Mouse (Mus musculus) ovary, postnatal 36 days (tissue): Measurements from ENCODE around the gene Nav2.
A peak's percentile ranks its signal among the peaks of the same experiment; 100 is the strongest.

Experiments
- DNase-seq: peaks from one replicate; pipeline ENCODE4 v3.0.0; 2022; ENCODE audit warnings: low spot score, mixed read lengths

Gene Nav2

GRCm38 (mm10) chr7:49210721-49211120, 302.2 kb downstream of the Nav2 start:
- DNase-seq: no peak

DNA sequence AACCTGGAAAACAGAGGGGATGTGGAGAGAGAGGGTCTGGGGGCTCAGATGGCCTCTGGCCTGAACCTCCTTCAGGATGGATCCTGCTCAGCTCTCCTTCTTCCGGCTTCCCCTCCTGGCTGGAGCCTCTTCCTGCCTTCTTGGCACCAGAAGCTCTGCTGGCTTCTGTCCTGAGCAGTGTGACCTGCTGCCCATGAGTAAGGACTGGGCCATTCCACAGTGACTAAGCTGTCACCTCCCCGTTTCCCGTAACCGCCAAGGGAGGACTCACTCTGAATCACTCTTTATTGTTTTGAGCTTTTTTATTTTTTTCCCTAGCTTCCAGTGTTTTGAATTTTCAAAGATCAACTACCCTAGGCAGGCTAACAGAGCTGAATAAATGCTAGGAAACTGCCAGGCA, 304.5 kb downstream of the Nav2 start:
- no peak for DNase-seq

- DNase-seq: no peak
These were observed 309.3 kb downstream of the Nav2 start for GRCm38 (mm10) chr7:49217786-49218185.

DNA sequence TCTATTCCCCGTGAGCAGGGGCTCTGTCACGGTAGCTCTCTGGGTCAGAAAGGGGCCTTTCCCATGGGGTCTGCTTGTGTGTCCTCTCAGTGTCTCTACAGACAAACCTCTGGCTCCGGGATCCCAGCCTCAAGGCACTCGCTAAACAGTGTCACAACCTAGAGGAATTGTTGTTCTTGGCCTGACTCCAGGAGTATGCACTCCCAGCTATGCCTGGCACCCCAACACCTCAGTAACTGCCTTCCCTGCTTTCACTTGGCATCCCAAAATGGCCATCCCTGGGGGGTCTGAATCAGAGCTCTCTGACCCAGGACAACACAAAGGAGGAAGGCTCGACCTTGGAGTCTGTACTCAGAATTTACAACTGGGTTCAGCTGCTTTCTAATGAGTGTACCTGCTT, 317.2 kb downstream of the Nav2 start:
- no peak for DNase-seq

GRCm38 (mm10) chr7:49232969-49233368, 324.5 kb downstream of the Nav2 start:
- DNase-seq: no peak

- DNase-seq: no peak
These were observed 325.8 kb downstream of the Nav2 start for GRCm38 (mm10) chr7:49234288-49234687.

GRCm38 (mm10) chr7:49235271-49235681, 326.8 kb downstream of the Nav2 start:
- peak; percentile 57 for DNase-seq

DNA sequence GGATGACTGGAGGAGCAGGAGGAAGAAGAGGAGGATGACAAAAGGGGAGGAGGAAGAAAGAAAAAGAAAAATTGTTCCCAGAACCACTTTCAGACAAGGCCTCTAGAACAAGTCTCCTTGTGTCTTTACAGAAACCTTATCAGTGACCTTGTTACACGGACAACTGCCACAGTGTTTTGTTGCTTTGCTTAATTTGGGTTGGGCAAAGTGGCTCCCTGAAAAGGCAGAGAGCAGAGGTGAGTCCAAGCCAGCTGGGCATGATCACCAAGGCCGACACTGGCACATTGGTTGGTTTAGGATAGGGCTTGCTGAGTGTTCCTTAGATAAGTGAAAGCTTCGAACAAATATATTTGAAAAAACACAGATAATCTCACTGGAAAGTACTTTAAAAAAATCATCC, 327.3 kb downstream of the Nav2 start:
- no peak for DNase-seq

DNA sequence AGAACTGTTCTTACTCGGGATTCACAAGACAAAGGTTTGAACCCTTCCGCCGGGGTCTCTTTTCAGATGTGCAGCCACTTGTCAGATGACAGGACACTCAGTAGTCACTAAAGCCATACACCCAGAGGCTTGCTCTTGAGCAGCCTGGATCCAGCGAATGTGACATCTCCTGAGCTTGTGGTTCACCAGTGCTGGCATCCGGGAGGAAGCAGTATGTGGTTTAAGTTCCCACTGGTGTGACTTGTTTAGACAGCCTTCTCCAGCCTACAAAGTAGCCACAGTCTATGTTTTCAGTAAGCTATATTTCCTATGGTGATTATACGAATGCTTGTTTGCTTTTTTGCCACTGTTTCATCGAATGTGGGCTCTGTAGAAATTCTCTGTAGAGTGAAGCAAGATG, 331.9 kb downstream of the Nav2 start:
- no peak for DNase-seq

- DNase-seq: no peak
These were observed 332.8 kb downstream of the Nav2 start for GRCm38 (mm10) chr7:49241229-49241751.

DNA sequence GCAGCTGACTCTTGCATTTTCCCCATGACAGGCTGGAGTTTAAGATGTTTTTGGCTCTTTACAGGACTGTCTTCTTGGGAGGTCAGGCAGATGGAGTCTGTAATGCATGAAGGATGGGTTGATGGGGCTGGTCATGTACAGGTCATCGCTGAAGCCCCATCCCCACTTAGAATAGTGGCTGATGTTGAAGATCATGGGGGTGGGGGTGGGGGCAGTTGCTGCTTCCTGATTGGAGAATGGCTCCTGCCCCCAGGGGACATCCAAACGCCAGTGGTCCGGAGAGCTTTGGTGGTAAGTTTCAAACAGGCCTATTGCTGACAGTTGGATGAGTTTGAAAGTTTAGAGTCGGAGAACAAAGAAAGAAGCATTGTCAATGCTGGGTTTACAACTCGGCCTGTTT, 333.7 kb downstream of the Nav2 start:
- DNase-seq: no peak

GRCm38 (mm10) chr7:49243079-49243478, 334.6 kb downstream of the Nav2 start:
- DNase-seq: no peak

DNA sequence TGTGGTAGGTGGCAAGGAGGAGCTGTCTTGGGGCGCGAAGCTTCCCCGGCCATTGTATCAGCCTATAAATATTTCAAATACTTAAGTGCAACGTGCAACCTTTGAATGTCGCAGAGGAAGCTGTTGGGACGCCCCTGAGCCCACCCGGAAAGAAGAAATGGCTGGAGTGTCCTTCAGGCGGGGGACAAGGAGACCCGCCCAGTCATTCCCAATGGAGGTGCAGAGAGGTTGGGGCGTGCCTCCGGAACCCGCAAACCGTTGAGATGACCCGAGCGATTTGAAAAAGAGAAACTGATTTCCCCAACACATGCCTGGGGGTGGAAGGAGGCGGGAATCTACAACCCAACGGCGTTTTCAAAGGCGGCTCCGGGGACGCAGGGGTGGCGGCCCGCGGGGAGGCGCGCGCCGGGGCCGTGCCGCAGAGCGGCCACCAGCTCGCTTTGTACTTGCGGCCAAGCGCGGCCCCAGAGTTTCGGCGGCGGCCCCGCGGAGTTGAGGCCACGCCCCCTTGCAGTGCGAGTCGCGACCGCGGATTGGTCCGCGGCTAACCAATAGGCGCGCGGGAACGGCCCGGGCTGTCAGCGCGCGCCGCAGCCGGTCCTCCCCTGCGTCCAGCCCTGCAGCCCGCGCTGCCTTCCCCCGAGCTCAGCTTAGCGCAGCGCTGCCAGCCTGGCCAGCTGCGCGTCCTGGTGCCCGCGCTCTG, 337.2 kb downstream of the Nav2 start:
- peak; percentile 95 for DNase-seq

- no peak for DNase-seq
These were observed 337.7 kb downstream of the Nav2 start for GRCm38 (mm10) chr7:49246240-49246578.

DNA sequence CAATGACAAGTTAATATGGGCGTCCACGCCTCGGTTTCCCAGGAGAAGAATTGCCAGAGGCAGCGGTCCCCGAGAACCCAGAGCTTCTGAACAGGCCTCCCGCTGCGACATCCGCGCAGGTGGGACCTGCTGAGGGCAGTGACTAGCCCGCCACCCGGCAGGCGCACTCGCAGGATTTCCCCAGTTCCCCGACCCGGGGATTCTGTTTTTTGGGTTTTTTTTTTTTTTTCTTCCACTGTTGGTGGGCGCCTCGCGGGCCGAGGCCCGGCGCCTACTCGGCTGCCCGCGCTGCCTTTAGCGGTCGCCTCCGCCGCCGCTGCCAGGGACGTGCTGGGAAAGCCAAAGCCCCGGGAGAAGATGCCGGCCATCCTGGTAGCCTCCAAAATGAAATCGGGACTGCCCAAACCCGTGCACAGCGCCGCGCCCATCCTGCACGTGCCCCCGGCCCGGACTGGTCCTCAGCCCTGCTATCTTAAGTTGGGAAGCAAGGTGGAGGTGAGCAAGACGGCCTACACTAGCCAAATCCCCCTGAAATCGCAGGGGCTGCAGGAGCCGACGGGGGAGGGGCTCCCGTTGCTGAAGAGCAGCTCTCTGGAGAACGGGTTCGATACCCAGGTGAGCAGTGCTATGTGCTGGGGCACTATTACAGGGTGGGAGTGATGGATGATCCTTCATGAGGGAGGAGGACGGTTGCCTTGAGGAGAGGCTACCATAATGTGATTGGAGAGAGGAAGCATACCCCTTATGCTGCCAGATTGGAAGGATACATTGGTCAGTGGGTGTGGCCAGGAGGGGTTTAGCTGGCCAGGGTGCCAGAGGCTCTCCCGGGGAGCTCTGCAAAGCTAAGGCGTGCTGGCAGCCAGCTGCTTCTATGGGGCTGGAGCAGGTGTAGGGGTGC, 338.3 kb downstream of the Nav2 start:
- peak; percentile 29 for DNase-seq

GRCm38 (mm10) chr7:49247744-49248331, 339.3 kb downstream of the Nav2 start:
- DNase-seq: peak; percentile 83

GRCm38 (mm10) chr7:49248333-49249086, 340.0 kb downstream of the Nav2 start:
- DNase-seq: peak; percentile 37

DNA sequence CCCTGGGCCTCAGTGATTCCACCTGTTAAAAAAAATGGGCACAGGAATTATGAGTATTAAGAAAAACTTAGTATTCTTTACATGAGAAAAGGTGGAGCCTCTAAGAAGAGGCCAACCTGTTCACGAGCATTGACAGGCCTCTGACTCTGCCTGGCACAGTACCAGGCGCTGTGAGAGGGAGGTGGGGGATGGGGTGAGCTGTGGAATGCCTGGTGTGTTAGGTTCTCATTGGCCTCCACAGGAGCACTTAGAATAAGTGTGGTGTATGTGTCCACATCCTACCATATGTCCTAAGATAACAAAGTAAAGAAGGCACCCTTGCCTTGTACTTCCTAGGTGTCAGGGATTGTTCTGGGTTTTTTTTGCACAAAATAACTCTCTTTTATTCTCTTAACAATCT, 340.9 kb downstream of the Nav2 start:
- no peak for DNase-seq

DNA sequence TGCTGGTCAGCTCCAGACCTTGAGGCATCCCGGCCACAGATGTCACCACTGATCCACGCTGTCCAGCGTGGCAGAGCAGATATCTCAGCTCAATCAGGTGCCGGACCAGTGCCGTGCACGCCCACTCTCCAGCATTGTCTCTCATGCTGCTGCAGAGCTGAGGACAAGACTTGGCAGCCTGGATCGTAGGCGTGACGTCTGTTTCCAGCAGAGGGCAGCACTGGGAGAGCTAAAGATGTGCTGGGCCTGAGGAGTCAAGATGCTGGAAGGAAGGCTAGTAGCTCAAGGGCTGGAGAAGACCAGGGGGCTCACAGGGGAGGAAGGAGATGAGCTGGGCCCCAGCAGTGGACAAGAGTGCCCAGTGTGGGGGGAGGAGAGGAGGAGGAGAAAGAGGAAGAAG, 341.5 kb downstream of the Nav2 start:
- peak; percentile 80 for DNase-seq

- DNase-seq: no peak
These were observed 342.2 kb downstream of the Nav2 start for GRCm38 (mm10) chr7:49250581-49251307.

DNA sequence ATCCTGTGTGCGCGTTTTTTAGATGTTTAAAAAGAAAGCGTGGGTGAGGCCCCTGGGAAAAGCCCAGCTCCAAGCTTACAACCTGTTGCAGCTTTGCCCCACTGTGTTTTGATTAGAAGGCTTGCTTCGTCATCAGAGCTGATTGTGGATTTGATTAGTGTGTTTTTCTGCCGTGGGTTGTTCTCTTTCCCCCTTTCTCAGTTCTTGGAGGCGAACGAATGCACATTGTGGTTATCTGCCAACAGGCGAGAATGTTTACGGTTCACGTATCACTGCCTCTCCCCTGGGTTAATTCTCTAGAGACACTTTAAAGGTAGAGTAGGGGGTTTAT, 342.8 kb downstream of the Nav2 start:
- no peak for DNase-seq

GRCm38 (mm10) chr7:49252444-49252843, 343.9 kb downstream of the Nav2 start:
- DNase-seq: no peak
